Mouse (Mus musculus) MN1 (cell line): ENCODE measurements around the gene Ints3.
A peak's percentile ranks its signal among the peaks of the same experiment; 100 is the strongest.

Experiments used
- DNase-seq: peaks from one replicate; pipeline ENCODE4 v3.0.0-alpha.2; 2016; ENCODE audit warnings: low spot score

Ints3 gene

GRCm38 (mm10) chr3:90433381-90434020, at the start of gene Ints3:
Ints3 (minus strand) TSS chr3:90433622.
- DNase-seq, result peak; percentile 99

DNA sequence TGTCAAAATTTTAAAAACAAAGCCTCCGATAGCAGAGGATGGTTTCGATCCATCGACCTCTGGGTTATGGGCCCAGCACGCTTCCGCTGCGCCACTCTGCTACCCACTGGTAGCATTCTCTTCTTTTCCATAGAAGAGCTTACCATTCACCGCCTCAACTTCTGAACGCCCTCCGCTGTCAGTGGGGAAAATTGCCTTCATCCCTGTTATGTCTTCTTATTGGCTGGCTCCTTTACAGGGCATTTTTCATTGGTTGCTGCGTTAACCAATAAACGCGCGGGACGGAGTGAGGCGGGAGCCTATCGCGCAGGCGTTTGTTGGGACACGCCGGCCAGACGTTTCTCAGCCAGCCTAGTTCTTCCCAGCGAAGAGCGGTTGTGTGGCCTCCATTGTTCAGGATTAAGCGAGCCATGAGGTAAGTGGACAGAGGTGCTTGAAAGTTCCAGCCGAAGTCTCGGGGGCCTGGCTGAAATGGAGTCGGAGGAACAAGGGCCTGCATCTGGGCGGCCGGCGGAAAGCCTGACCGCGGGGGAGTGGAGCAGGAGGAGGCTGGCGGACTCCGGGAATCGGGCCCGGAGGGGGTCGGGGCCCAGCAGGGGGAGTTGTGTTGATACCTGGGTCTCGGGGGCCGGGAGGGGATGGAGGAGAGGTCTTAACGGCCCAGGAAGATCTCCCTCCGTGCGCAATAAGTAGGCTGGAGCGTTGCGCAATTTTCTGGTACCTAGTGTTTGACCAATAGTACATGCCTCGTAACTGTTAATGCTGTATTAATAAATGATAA, 42.6 kb upstream of the Ints3 start, which contains the start of gene Ilf2:
Gene Ilf2, plus strand, starts transcription at position 296 of the 781 bp plus-strand sequence.
- DNase-seq, result peak; percentile 99

DNA sequence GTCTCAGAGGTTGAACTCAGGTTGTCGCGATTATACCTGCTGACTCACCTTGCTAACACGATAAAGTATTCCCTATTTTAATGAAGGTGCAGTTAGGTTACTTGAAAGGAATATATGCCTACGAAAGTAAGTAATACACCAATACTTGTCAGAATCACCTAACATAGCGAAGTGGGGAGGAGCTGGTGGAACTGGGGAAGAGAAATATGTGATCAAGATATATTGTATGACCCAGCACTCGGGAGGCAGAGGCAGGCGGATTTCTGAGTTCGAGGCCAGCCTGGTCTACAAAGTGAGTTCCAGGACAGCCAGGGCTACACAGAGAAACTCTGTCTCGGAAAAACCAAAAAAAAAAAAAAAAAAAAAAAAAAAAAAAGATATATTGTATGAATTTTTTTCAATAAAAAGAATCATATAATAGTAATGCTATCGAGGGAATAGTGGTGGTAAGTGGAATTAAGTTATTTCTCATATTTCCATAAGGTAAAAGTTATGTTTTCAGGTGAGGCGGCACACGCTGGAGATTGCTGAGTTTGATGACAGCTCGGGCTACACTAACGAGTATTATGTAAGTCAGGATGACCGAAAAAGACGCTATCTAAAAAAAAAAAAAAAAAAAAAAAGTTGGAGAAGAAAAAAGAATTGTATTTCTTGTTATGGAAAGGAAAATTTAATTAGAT, 41.9 kb upstream of the Ints3 start:
- DNase-seq, result no peak

DNA sequence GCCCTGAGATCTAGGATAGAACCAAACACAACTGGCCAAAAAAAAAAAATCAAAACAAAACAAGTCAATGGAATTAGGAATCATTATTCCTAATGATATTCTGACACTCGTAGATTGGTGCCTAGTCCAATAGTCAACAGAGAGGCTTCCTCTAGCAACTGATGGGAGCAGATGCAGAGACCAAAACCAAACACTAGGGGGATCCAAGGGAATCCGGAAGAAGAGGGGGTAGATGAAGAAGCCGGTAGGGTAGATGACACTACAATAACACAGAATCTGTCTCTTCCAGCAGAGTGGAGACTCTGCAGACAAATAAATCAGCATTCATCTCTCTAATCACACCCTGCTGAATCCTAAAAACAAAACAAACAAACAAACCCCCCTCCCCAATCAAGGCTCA, 38.8 kb upstream of the Ints3 start:
- DNase-seq, result peak; percentile 54

- no peak for DNase-seq
Observed at GRCm38 (mm10) chr3:90467618-90468300, 34.3 kb upstream of the Ints3 start.

DNA sequence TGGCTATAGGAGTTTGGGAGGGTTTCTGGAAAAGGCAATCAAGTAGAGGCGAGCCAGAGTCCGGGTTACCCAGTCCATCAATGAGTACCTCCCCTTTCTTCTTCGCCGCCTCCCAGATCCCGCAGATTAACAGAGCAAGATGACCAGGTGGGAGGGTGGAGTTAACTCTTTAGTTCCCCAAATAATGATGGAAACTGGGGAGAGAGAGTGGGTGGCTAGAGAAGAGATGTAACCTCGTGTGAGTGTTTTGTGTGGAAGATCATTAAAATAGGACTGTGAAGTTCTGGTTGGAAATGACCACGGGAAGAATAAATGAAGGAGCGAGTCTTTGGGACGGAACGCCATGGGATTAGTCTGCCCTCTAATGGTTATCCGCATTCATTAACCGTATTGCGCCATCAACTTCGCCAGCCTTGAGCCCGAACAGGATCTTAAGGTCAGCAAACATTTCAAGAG, 32.9 kb upstream of the Ints3 start:
- peak; percentile 86 for DNase-seq

GRCm38 (mm10) chr3:90465686-90466310, 32.4 kb upstream of the Ints3 start, which contains the start of gene Npr1:
Npr1 (minus strand) TSS chr3:90465866.
- DNase-seq, result peak; percentile 27

DNA sequence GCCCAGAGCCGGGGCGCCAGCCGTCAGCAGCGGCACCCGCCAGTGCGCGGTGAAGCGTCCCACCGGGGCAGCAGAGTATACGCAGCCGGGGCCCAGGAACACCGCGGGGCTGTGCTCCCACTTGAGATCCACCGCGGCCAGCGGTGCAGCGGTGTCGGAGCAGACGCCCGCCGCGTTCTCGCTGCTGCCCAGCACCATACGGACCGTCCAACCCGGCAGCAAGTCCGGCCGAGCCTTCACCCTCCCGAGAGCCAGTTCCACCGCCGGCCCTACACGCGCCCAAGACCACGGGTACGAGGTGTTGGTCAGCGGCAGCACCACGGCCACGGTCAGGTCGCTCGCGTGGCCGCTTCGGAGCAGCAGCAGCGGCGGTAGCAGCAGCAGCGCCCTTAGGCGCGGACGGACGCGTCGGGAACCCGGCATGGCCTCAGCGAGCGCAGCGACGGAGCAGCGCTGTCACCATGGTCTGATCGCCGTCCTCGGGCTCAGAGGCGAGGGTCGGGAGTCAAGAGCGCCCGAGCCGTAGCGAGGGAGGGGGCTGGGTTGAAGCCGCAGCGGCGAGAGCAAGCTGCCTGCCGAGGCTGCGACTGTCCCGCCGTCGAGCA, 31.8 kb upstream of the Ints3 start:
- DNase-seq, result no peak

DNA sequence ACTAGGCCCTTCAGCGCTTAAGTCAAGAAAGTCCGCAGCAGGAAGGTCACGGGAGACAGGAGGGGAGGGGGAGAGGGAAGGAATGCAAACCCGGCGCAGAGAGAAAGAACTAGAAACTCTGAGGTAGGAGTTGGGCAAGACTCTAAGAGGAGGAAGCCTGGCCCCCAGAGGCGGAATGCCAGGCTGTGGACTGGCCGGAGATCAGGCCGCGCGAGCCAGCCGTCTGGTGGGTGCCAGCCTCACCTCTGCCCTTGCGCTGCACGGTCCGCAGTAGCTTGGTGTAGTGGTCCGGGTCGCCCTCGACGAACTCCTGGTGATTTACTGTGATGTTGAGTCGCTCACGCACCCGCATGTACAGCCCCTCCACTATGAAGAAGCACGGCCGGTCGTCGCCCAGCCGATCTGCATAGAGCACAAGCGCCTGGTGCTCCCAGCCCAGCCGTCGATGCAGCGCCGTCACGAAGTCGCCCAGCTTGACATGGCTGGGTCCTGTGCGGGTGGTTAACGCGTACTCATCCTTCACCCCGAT, 31.2 kb upstream of the Ints3 start:
- no peak for DNase-seq

GRCm38 (mm10) chr3:90462579-90462978, 29.2 kb upstream of the Ints3 start:
- DNase-seq, result no peak

DNA sequence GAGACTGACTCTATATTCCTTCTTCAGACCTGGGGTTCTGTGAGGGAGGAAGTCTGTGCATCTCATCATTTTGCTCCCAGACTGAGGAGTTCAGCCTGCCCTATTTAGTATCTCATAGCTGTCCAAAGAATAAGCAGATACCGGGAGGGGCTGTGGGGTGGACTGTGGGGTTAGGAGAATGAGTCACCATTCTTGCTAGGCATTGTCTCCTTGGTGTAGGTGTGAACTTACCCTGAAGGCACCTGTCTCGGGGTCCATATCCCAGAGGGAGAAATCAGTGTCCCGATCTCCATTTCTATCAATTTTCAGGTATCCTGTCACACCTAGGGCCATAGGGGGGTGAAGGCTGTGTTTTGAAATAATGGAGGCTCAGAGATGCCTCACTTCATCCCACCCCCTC, 28.5 kb upstream of the Ints3 start:
- DNase-seq, result no peak

DNA sequence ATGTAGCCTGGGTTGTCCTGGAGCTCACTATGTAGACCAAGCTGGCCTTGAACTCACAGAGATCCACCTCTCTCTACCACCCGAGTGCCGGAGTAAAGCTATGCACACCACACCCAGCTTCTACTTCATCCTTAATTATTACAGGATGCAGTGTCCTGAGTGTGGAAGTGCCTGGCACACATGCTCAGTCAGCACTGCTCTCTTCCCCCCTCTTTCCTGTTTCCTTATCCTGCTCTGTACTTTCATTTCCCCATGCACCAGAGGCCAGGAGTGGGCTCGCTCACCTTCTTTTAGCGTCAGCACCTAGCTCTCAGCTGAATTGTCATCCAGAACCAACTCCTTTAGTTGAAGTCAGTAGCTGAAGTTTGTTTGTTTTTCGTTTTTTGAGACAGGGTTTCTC, 26.9 kb upstream of the Ints3 start:
- DNase-seq, result no peak

DNA sequence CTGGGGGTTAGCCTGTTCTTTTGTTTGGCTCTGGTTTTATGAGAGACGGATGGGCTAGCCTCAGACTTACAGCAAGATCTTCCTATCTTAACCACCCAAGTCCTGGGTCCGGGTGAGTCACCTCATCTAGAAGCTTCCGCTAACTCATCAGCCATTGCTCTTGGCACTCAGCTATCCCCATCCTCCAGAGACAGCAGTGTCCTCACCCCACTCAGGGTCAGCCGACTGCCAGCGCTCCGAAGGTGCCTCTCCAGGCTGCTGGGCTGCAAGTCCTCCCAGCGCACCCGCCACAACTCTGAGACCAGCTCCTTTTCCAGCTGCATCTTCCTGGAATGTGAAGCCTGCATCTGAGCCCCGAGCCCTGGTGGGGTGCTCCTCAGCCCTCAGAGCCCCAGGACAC, 26.3 kb upstream of the Ints3 start:
- DNase-seq, result no peak

- DNase-seq, result no peak
Observed at GRCm38 (mm10) chr3:90454931-90455330, 21.5 kb upstream of the Ints3 start.

DNA sequence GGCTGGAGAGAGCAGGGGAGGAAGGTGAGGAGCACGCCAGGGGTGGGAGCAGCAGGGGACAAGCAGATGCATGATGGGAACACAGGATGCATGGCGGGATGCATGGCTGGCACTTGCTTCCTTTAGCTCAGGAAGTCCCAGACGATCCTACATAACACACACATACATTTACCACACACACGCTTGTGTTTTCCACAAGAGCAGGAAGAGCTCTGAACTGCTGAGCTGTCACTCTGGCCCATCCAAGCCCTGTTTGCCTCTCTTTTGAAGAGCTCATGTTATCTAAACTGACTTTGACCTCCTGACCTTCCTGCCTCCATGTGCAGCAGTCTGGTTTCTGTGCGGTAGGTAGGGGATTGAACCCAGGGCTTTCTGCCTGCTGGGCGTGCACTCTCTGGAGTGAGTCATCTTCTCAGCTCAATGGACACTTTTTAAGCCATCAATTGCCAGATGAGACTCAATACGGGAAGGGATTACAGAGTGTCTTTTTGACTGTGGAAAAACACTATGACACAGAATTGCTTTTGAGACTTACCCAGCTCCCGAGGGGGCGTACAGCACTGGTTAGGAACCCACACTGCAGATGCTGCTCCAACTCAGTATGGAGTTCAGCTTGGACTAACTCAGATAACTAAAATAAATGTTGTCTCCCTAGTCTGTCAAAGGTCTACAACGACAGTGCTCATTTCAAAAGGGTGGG, 18.1 kb upstream of the Ints3 start:
- DNase-seq, result peak; percentile 21

DNA sequence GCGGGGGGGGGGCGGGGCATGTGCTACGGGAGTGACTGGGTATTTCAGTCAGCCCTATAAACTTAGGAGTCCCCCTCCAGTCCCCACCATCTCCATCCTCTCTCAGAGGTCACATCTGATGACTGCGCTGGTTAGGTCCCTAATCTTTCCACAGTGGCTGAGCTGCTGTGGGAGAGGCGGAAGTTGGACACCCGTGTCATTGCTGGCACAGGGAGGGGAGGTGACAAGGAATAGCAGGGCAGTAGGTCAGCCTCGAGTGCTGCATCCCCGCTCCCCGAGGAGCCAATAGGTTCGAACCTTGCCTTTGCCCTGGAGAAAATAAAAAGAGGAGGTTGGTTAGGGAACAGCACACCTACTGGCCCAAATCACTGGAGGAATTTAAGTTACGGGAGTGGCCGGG, 17.5 kb upstream of the Ints3 start:
- DNase-seq, result no peak

- no peak for DNase-seq
Observed at GRCm38 (mm10) chr3:90448626-90449025, 15.2 kb upstream of the Ints3 start.

DNA sequence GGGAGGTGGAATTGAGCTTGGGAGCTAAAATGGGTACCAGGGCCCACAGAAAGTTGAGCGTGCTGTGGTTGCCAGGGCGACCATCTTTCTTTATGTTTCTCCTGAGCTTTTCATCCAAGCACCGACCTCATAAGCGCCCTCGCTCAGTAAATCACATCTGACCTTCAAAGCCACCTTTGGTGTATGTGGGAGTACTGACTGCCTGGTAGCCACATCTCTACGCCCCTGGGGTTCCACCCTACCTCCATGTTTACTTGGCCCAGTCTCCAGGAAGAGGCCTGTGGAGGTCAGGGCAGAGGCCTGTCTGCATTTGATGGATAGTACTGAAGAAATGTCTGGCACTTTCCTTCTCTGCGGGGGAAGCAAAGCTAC, 13.7 kb upstream of the Ints3 start:
- DNase-seq, result no peak

GRCm38 (mm10) chr3:90446389-90447122, 13.1 kb upstream of the Ints3 start:
- peak; percentile 96 for DNase-seq
